Mouse (Mus musculus) ES-E14 (cell line): ENCODE data around the gene Irf4. TPM values are rescaled to one million over a fixed set of nuclear protein-coding genes. Genes with fewer than 3 reads are reported as not detected.

Experiments
- DNase-seq: peaks from one replicate; pipeline ENCODE4 v3.0.0-alpha.2; 2013; ENCODE audit warnings: low read depth, low spot score
- H3K27ac ChIP-seq: 2 replicates; pipeline ENCODE4 v1.5.1; 2012; ENCODE audit warnings: low read depth, mild to moderate bottlenecking, low read length, moderate library complexity, mixed read lengths; ENCODE audit not compliant: poor library complexity, insufficient read depth, severe bottlenecking
- H3K36me3 ChIP-seq: 2 replicates; pipeline ENCODE4 v1.6.1; 2012; ENCODE audit warnings: mild to moderate bottlenecking, low read length, moderate library complexity, mixed read lengths; ENCODE audit not compliant: control insufficient read depth, poor library complexity, insufficient read depth, severe bottlenecking
- H3K4me1 ChIP-seq, 2 experiments: fragments of 150-350 bp in 1 of 2; sonication (generic) in 1 of 2; 2 replicates each; pipeline ENCODE4 v1.6.1; 2012; ENCODE audit warnings: low read length in 2 of 2, mild to moderate bottlenecking in 1 of 2, mixed read lengths in 1 of 2; ENCODE audit not compliant: control insufficient read depth in 2 of 2, insufficient read depth in 2 of 2, poor library complexity in 1 of 2
- H3K4me3 ChIP-seq, 2 experiments: fragments of 150-350 bp in 1 of 2; sonication (generic) in 1 of 2; 2 replicates each; pipeline ENCODE4 v1.5.1; 2012; ENCODE audit warnings: low read length in 2 of 2, low read depth in 1 of 2, mild to moderate bottlenecking in 1 of 2, mixed read lengths in 1 of 2; ENCODE audit not compliant: insufficient read depth in 1 of 2, poor library complexity in 1 of 2, severe bottlenecking in 1 of 2
- H3K9ac ChIP-seq: 2 replicates; pipeline ENCODE4 v1.6.1; 2012; ENCODE audit warnings: low read depth, mild to moderate bottlenecking, low read length, mixed read lengths; ENCODE audit not compliant: poor library complexity, insufficient read depth, severe bottlenecking
- H3K9me3 ChIP-seq: fragments of 150-350 bp; sonication (generic); 2 replicates; pipeline ENCODE4 v1.6.1; 2012; ENCODE audit warnings: low read depth, mild to moderate bottlenecking, low read length; ENCODE audit not compliant: control insufficient read depth, insufficient read depth
- CHD2 ChIP-seq: IDR thresholded peaks from 2 replicates; pipeline ENCODE4 v1.6.1; 2014; ENCODE audit warnings: mild to moderate bottlenecking, low read depth, low read length, inconsistent platforms
- HCFC1 ChIP-seq: IDR thresholded peaks from 2 replicates; pipeline ENCODE4 v1.6.1; 2012; ENCODE audit warnings: low read length, inconsistent platforms, borderline replicate concordance; ENCODE audit not compliant: insufficient read depth
- MAFK ChIP-seq: IDR thresholded peaks from 2 replicates; pipeline ENCODE4 v1.6.1; 2014; ENCODE audit warnings: mild to moderate bottlenecking, low read depth, low read length, inconsistent platforms; ENCODE audit not compliant: insufficient read depth
- ZC3H11A ChIP-seq: IDR thresholded peaks from 2 replicates; pipeline ENCODE4 v1.6.1; 2012; ENCODE audit warnings: low read depth, mild to moderate bottlenecking, inconsistent platforms, low read length, borderline replicate concordance
- ZNF384 ChIP-seq: IDR thresholded peaks from 2 replicates; pipeline ENCODE4 v1.6.1; 2012; ENCODE audit warnings: low read depth, low read length, inconsistent platforms
- in situ Hi-C, 2 experiments: fragments of 600-800 bp; cut with MboI; formaldehyde crosslinking; loops; one replicate each; pipeline ENCODE4 v1.15.1; 2025; ENCODE audit warnings: low sequenced_read_pairs in 2 of 2, inconsistent platforms in 1 of 2; ENCODE audit not compliant: unreplicated experiment in 2 of 2
- total RNA-seq: library from RNA; depleted of rRNA; stranded (reverse); fragments of 300-350 nt; gene quantifications from 2 replicates; pipeline ENCODE4 v1.2.3, GENCODE M21; 2012

Gene Irf4
- total RNA-seq, 1 experiment: 0.45 TPM

- no peak for DNase-seq
- Histone ChIP-seq H3K9me3 (no peaks in the 10 kb centered on the region), H3K4me3 (no peak overlapping the region), H3K4me1 (no peaks in the 10 kb centered on the region), H3K27ac (no peak overlapping the region), H3K9ac (no peak overlapping the region), H3K36me3 (no peaks in the 10 kb centered on the region)
- in situ Hi-C loops: no loop called here
- TF ChIP-seq HCFC1: no peak
- no peak for TF ChIP-seq MAFK
- no peak for TF ChIP-seq CHD2
- TF ChIP-seq ZC3H11A: no peak
- TF ChIP-seq ZNF384: no peak
Observed at GRCm38 (mm10) chr13:30715573-30715972, 33.5 kb upstream of the Irf4 start.

GRCm38 (mm10) chr13:30716611-30717010 lies 32.4 kb upstream of the Irf4 start:
- Histone ChIP-seq H3K9ac (no peak overlapping the region), H3K9me3 (no peaks in the 10 kb centered on the region), H3K27ac (no peak overlapping the region), H3K4me3 (no peak overlapping the region), H3K4me1 (no peaks in the 10 kb centered on the region), H3K36me3 (no peaks in the 10 kb centered on the region)
- in situ Hi-C loops: no loop called here
- TF ChIP-seq ZNF384: no peak
- TF ChIP-seq MAFK: no peak
- no peak for TF ChIP-seq ZC3H11A
- no peak for TF ChIP-seq HCFC1
- TF ChIP-seq CHD2: no peak
- DNase-seq: no peak

GRCm38 (mm10) chr13:30722601-30723000 lies 26.4 kb upstream of the Irf4 start:
- DNase-seq: no peak
- Histone ChIP-seq H3K9ac (no peak overlapping the region), H3K27ac (no peak overlapping the region), H3K36me3 (no peaks in the 10 kb centered on the region), H3K4me1 (no peaks in the 10 kb centered on the region), H3K9me3 (no peaks in the 10 kb centered on the region), H3K4me3 (no peak overlapping the region)
- in situ Hi-C loops: no loop called here
- TF ChIP-seq MAFK (no peak), ZC3H11A (no peak), HCFC1 (no peak), ZNF384 (no peak), CHD2 (no peak)

DNA sequence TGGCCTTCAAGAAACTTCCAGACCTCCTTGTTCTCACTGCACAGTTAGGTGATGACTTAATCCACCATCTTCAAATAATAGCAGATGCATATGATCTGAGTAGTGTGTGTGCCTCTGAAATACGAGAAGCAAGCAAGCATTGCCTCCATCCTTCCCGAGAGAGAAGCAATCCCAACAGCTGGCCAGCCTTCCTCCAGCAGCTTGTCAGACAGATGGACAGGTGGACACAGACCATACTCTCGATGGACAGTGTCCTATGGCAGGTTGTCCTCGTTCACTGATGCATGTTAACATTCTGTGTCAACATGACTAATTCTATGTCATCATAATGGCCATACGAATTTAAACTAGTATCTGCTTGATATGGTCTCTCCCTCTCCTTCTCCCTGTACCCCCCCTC lies 25.8 kb upstream of the Irf4 start:
- Histone ChIP-seq H3K4me3 (no peak overlapping the region), H3K9me3 (no peaks in the 10 kb centered on the region), H3K9ac (no peak overlapping the region), H3K36me3 (no peaks in the 10 kb centered on the region), H3K27ac (no peak overlapping the region), H3K4me1 (no peaks in the 10 kb centered on the region)
- in situ Hi-C loops: no loop called here
- TF ChIP-seq CHD2 (no peak), HCFC1 (no peak), ZNF384 (no peak), MAFK (no peak), ZC3H11A (no peak)
- DNase-seq: no peak

- Histone ChIP-seq H3K27ac (no peak overlapping the region), H3K9me3 (no peaks in the 10 kb centered on the region), H3K4me1 (no peaks in the 10 kb centered on the region), H3K9ac (no peak overlapping the region), H3K4me3 (no peak overlapping the region), H3K36me3 (no peaks in the 10 kb centered on the region)
- in situ Hi-C loops: no loop called here
- no peak for DNase-seq
- TF ChIP-seq ZNF384 (no peak), MAFK (no peak), HCFC1 (no peak)
Observed at GRCm38 (mm10) chr13:30723858-30724257, 25.2 kb upstream of the Irf4 start.
